Mouse (Mus musculus) C2C12 (cell line): Measurements from ENCODE around the gene Mecr.

Source experiments
- CEBPB ChIP-seq: IDR thresholded peaks from one replicate; pipeline ENCODE4 v1.6.1; 2011; ENCODE audit warnings: low read depth, mild to moderate bottlenecking, control low read depth, moderate library complexity
- CTCF ChIP-seq: IDR thresholded peaks from one replicate; pipeline ENCODE4 v1.5.1; 2011; ENCODE audit not compliant: control insufficient read depth, insufficient read depth, insufficient read length

GRCm38 (mm10) chr4:131901090-131901489 lies 57.8 kb downstream of the Mecr start:
- TF ChIP-seq CTCF (no peak), CEBPB (no peak)
